Mouse (Mus musculus): ENCODE measurements around the gene Foxg1.

Foxg1 gene

DNA sequence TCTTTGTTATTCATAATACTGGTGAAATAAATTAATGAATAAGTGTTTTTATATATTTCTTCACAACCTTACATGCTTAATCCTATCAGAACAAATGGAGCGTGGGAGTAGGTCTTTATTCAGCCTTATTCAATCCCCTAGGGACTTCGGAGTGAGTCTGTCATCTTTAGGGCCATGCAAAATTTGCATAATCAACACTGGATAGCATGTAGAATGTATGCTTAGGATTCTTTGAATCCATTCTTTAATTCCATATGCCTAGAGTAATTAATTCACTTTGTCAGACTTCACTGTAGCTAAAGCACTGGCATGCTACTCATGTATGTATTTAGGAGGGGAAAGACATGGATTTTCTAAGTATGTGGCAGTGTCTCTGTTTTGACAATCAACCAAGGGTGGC lies 27.4 kb downstream of the Foxg1 start:
- DNase-seq (ENCODE audit: low spot score), result no peak

DNA sequence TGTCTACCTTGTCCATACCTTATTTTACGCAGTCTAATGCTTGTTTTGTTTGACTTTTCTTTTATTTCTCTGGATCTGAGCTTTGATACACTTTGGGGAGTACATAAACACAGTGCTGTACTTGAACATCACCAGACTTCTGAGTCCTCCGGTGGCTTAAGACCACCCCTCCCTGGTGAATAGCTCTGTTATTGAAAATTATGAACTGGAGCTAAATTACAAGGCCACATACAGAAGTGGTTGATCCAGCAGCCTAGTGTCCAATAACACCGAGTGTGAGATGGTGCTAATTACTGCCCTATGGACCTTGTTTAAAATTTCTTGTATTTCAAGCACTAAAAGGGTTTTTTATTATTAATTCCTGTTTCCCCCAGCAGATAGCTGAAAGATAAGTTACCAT lies 35.5 kb downstream of the Foxg1 start:
- DNase-seq (ENCODE audit: low spot score), result no peak

Measured in MN1 (cell line).